Mouse (Mus musculus): ENCODE measurements around the gene Olfr1369-ps1.
"Not testable (repeated sequence)": the region's sequence is repeated elsewhere in the genome, so short reads cannot be mapped to it uniquely, and the experiment has no call there.

Gene Olfr1369-ps1

GRCm38 (mm10) chr13:21111183-21111582 lies at the start of gene Olfr1369-ps1:
Gene Olfr1369-ps1, plus strand, starts transcription at chr13:21111483.
- DNase-seq (ENCODE audit: low spot score) = not testable (repeated sequence)

- DNase-seq (ENCODE audit: low spot score) = no peak
These were observed 45.3 kb upstream of the Olfr1369-ps1 start for GRCm38 (mm10) chr13:21066021-21066420.

GRCm38 (mm10) chr13:21074847-21075246 lies 36.4 kb upstream of the Olfr1369-ps1 start, which contains the start of gene Olfr1370:
Gene Olfr1370, minus strand, starts transcription at chr13:21074947.
- no peak for DNase-seq (ENCODE audit: low spot score)

- no peak for DNase-seq (ENCODE audit: low spot score)
These were observed 28.6 kb upstream of the Olfr1369-ps1 start for GRCm38 (mm10) chr13:21082686-21083085.

GRCm38 (mm10) chr13:21109759-21110158 lies 1.5 kb upstream of the Olfr1369-ps1 start:
- no peak for DNase-seq (ENCODE audit: low spot score)

- no peak for DNase-seq (ENCODE audit: low spot score)
These were observed 842 bp upstream of the Olfr1369-ps1 start for GRCm38 (mm10) chr13:21110441-21110840.

GRCm38 (mm10) chr13:21114121-21114520 lies 2.8 kb downstream of the Olfr1369-ps1 start:
- DNase-seq (ENCODE audit: low spot score) = no peak

- not testable (repeated sequence) for DNase-seq (ENCODE audit: low spot score)
These were observed 18.1 kb downstream of the Olfr1369-ps1 start, which contains the start of gene Olfr263 for GRCm38 (mm10) chr13:21129339-21129738. Gene Olfr263, plus strand, starts transcription at chr13:21129639.

GRCm38 (mm10) chr13:21142421-21142820 lies 31.1 kb downstream of the Olfr1369-ps1 start:
- DNase-seq (ENCODE audit: low spot score) = no peak

- no peak for DNase-seq (ENCODE audit: low spot score)
These were observed 34.5 kb downstream of the Olfr1369-ps1 start, which contains the start of gene Olfr1368 for GRCm38 (mm10) chr13:21145767-21146166. Gene Olfr1368, minus strand, starts transcription at chr13:21145867.

GRCm38 (mm10) chr13:21155888-21156287 lies 44.6 kb downstream of the Olfr1369-ps1 start:
- DNase-seq (ENCODE audit: low spot score) = no peak

GRCm38 (mm10) chr13:21158071-21158470 lies 46.8 kb downstream of the Olfr1369-ps1 start:
- DNase-seq (ENCODE audit: low spot score) = no peak

GRCm38 (mm10) chr13:21158785-21159474 lies 47.6 kb downstream of the Olfr1369-ps1 start:
- no peak for DNase-seq (ENCODE audit: low spot score)

- no peak for DNase-seq (ENCODE audit: low spot score)
These were observed 48.2 kb downstream of the Olfr1369-ps1 start for GRCm38 (mm10) chr13:21159475-21159819.

- no peak for DNase-seq (ENCODE audit: low spot score)
These were observed 48.8 kb downstream of the Olfr1369-ps1 start for GRCm38 (mm10) chr13:21160041-21160511.

- DNase-seq (ENCODE audit: low spot score) = peak; percentile 97
These were observed 49.6 kb downstream of the Olfr1369-ps1 start for GRCm38 (mm10) chr13:21160657-21161590.

GRCm38 (mm10) chr13:21161591-21161990 lies 50.3 kb downstream of the Olfr1369-ps1 start:
- DNase-seq (ENCODE audit: low spot score) = no peak

GRCm38 (mm10) chr13:21162591-21162990 lies 51.3 kb downstream of the Olfr1369-ps1 start:
- DNase-seq (ENCODE audit: low spot score) = no peak

GRCm38 (mm10) chr13:21166936-21167909 lies 55.9 kb downstream of the Olfr1369-ps1 start:
- no peak for DNase-seq (ENCODE audit: low spot score)

- DNase-seq (ENCODE audit: low spot score) = no peak
These were observed 56.6 kb downstream of the Olfr1369-ps1 start for GRCm38 (mm10) chr13:21167910-21168300.

GRCm38 (mm10) chr13:21168371-21169011 lies 57.2 kb downstream of the Olfr1369-ps1 start:
- DNase-seq (ENCODE audit: low spot score) = no peak
